Mouse (Mus musculus) forebrain, embryonic 12.5 days (tissue): Measurements from ENCODE around the gene Dhps. TPM values are rescaled to one million over a fixed set of nuclear protein-coding genes. Genes with fewer than 3 reads are reported as not detected.
A peak's percentile ranks its signal among the peaks of the same experiment; 100 is the strongest.

ENCODE experiments used
- ATAC-seq: fragments of 200-750 bp; cut with Nextera tagmentation; 2 replicates; pipeline ENCODE4 v1.8.0; 2017; ENCODE audit warnings: moderate TSS enrichment; ENCODE audit not compliant: low FRiP score
- H3K27ac ChIP-seq: fragments of 300-500 bp; sonication (generic); 2 replicates; pipeline ENCODE4 v1.5.1; 2016; ENCODE audit warnings: mild to moderate bottlenecking
- H3K27me3 ChIP-seq: fragments of 300-500 bp; sonication (generic); 2 replicates; pipeline ENCODE4 v1.6.1; 2016; ENCODE audit warnings: mild to moderate bottlenecking
- H3K36me3 ChIP-seq: fragments of 300-500 bp; sonication (generic); replicated peaks from 2 replicates; pipeline ENCODE4 v1.6.1; 2016; ENCODE audit warnings: mild to moderate bottlenecking
- H3K4me1 ChIP-seq: fragments of 300-500 bp; sonication (generic); 2 replicates; pipeline ENCODE4 v1.6.1; 2016
- H3K4me2 ChIP-seq: fragments of 300-500 bp; sonication (generic); 2 replicates; pipeline ENCODE4 v1.6.1; 2016; ENCODE audit warnings: mild to moderate bottlenecking, moderate library complexity
- H3K4me3 ChIP-seq: fragments of 300-500 bp; sonication (generic); replicated peaks from 2 replicates; pipeline ENCODE4 v1.5.1; 2016; ENCODE audit warnings: mild to moderate bottlenecking
- H3K9ac ChIP-seq: fragments of 300-500 bp; sonication (generic); 2 replicates; pipeline ENCODE4 v1.6.1; 2016; ENCODE audit warnings: mild to moderate bottlenecking
- H3K9me3 ChIP-seq: fragments of 300-500 bp; sonication (generic); 2 replicates; pipeline ENCODE4 v1.6.1; 2016
- WGBS: fragments of 180-500 bp; shearing (Covaris S2); methylation state at CpG from one replicate; pipeline ENCODE4 v1.1.7; 2016; 5-methylcytosine and 5-hydroxymethylcytosine counted together
- polyA plus RNA-seq: library from polyadenylated mRNA; unstranded; fragments of >200 nt; fragmentation: Nextera tagmentation; extraction: Ambion mirVana; gene quantifications from 2 replicates; pipeline ENCODE4 v1.2.1, GENCODE M21; 2016

The Dhps gene
- polyA plus RNA-seq, result 74.2 and 82.3 TPM in 2 replicates

DNA sequence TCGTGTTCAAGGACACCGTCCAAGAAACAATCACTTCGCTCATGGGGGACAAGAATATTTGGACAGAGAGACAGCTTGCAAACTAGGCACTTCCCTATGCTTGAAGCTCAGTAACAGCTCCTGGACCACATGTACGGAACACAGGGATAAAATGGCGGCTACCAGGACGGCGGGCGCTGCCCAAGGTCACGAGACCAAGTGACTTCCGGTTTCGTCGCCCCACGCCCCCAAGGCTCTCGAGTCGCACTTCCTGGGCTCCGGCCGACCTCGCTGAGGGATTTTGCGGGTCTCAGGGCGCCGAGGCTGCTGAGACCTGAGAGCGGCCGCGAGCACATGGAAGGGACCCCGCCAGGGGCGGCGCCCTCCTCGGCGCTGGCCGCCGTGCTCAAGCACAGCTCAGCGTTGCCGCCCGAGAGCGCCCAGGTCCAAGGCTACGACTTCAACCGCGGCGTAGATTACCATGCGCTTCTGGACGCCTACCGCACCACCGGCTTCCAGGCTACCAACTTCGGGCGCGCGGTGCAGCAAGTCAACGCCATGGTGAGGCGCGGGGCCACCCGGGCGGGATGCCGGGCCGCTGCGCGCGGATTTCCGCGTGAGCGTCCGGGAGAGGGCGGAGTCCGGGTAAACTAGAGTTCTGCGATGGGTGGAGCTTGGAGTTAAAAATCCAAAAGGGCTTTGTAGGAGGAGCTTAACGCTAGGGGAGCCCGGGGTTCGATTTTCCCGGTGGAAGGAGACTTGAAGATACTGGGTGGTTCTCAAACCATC, at the start of gene Dhps:
Gene Dhps (plus strand): TSS at position 244 of the 768 bp plus-strand sequence.
- Histone ChIP-seq H3K27ac (peak within 1 kb of the TSS; percentile 96), H3K4me2 (peak within 1 kb of the TSS; percentile 62), H3K9me3 (no peaks in the 10 kb centered on the region), H3K27me3 (no peaks in the 10 kb centered on the region), H3K36me3 (peaks cover 54% of the 10 kb centered on the region), H3K9ac (peak within 1 kb of the TSS; percentile 82), H3K4me1 (peaks cover 19% of the 10 kb centered on the region), H3K4me3 (peak within 1 kb of the TSS; percentile 92)
- ATAC-seq, result peak; percentile 91
- under 1% methylated on average over 67 of the region's 68 CpGs for WGBS

DNA sequence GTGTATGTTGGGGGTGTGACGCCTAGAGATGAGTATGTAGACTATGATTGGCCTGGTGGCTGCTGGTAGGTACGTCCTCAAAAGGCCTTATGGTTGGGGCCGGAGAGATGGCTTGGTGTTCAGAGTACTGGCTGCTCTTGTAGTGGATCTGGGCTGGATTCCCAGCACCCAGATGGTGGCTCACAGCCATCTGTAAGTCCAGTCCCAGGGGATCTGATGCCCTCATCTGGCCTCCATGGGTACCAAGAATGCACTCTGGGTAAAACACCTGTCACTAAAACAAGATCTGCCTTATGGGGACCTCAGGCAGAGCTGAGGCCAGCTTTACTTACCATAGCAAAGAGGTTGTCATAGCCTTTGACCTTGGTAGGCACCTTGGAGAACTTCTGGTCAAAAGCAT, 47.7 kb upstream of the Dhps start:
- H3K4me1 ChIP-seq, result peaks cover 42% of the 10 kb centered on the region
- no peak overlapping the region for H3K9ac ChIP-seq
- no peak for ATAC-seq
- peaks cover 52% of the 10 kb centered on the region for H3K36me3 ChIP-seq
- no peak overlapping the region for H3K27ac ChIP-seq
- H3K4me3 ChIP-seq, result peak overlapping the region; percentile 90
- no peaks in the 10 kb centered on the region for H3K27me3 ChIP-seq
- H3K9me3 ChIP-seq, result no peaks in the 10 kb centered on the region
- peak overlapping the region; percentile 97 for H3K4me2 ChIP-seq
- WGBS, result 95% methylated on average over 3 of the region's 3 CpGs

DNA sequence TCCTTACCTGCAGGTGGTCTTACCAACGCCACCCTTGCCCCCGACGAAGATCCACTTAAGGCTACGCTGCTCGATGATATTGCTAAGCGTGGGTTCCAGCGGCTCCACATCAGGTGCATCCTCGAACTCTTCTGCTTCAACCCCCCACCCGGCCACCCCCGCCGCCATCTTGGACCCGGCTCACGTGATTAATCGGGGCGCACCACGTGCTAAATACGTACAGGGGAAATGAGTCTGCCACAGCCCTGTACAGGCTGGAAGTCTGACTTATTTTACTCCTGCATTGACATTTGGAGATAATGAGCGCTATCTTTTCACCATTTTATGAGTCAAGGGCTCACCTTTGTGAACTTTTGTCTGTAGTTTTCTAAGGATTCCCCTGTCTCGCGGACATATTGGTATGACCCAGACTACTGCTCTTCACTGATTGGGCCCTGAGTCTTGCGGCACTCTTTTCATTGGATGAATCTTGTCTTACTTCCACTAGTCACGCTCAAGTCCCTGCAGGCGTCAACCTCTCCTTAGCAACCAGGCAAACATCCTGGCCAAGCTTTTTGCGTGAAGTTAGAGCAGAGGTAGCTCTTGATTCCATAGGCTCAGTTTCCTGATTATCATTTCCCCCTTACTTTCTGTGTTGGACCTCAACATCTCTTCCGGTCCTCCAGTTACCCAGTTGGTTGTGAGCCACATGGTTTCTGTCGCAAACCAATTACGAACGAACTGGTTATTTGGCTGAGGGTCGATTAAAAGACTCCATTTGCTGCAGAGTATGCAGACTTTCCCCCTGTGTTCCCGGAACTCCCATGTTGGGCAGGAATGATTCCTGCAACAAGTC, 46.2 kb upstream of the Dhps start, which contains the start of gene Asna1:
Gene Asna1 (minus strand): TSS at position 184 of the 835 bp plus-strand sequence.
- peak; percentile 90 for ATAC-seq

DNA sequence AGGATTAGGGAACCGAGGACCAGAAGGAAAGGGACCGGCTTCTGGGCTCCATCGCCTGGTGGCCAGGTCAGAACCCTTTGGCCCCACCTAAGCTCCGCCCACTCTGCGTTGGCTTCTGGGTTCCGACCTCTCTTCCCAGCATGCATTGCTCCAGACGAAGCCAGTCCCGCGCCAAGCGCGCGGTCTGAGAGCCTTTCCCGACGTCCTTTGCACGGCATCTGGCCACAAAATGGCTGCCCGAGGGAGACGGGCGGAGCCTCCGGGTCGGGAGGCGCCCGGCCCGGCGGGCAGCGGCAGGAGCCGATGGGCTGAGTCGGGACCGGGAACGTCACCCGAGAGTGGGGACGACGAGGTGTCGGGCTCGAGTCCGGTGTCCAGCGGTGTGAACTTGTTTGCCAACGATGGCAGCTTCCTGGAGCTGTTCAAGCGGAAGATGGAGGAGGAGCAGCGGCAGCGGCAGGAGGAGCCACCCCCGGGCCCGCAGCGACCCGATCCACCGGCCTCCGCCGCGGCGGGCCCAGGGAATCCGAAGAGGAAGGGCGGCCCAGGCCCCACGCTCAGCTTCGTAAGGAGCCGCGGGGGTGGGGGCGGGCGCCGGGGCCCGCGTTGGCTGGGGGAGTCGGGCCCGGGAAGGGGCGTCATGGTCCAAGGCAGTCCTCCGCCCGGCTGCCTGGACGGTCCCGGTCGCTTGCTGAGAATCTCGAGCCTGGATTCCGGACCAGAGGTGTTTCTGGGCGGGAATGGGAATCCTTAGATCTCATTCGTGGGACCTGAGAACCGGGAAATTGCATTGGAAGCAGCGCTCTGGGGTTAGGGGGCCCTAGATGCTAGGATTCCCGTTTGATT, 44.7 kb upstream of the Dhps start, which contains the start of gene Trir:
Gene Trir (plus strand): TSS at position 154 of the 846 bp plus-strand sequence.
- Histone ChIP-seq H3K36me3 (peaks cover 50% of the 10 kb centered on the region), H3K27me3 (no peaks in the 10 kb centered on the region), H3K27ac (peak within 1 kb of the TSS; percentile 88), H3K9me3 (no peaks in the 10 kb centered on the region), H3K4me3 (peak within 1 kb of the TSS; percentile 99), H3K9ac (peak within 1 kb of the TSS; percentile 99), H3K4me1 (peaks cover 47% of the 10 kb centered on the region), H3K4me2 (peak within 1 kb of the TSS; percentile 97)
- under 1% methylated on average over 73 of the region's 75 CpGs for WGBS
- peak; percentile 80 for ATAC-seq

More for the DNA sequence above, 46.2 kb upstream of the Dhps start, which contains the start of gene Asna1:
- H3K4me2 ChIP-seq, result peak within 1 kb of the TSS; percentile 97
- peak within 1 kb of the TSS; percentile 90 for H3K4me3 ChIP-seq
- H3K4me1 ChIP-seq, result peaks cover 48% of the 10 kb centered on the region
- 9% methylated on average over 30 of the region's 30 CpGs for WGBS
- peak within 1 kb of the TSS; percentile 88; the same call in 1 of the 2 replicates for H3K27ac ChIP-seq
- no peaks in the 10 kb centered on the region for H3K27me3 ChIP-seq
- H3K9me3 ChIP-seq, result no peaks in the 10 kb centered on the region
- peak within 1 kb of the TSS; percentile 87 for H3K9ac ChIP-seq
- H3K36me3 ChIP-seq, result peaks cover 52% of the 10 kb centered on the region

DNA sequence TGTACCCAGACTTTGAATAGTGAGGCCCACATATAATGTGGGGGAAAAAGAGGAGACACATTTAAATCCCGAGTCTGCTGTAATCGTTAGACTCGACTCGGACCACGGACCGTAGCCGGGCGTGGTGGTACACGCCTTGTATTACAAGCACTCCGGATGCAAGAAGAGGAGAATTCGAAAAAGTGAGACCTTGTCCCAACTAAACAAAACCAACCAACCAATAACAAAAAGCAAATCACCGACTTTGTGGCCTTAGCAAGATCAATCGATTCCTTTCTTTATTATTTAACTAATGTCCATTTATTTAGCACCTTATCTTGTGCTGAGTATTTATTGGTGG, 44.1 kb upstream of the Dhps start:
- Histone ChIP-seq H3K36me3 (peaks cover 50% of the 10 kb centered on the region), H3K4me3 (peak overlapping the region; percentile 99), H3K9me3 (no peaks in the 10 kb centered on the region), H3K9ac (peak overlapping the region; percentile 99), H3K4me2 (peak overlapping the region; percentile 97), H3K4me1 (peaks cover 43% of the 10 kb centered on the region), H3K27ac (peak overlapping the region; percentile 88; the same call in 1 of the 2 replicates), H3K27me3 (no peaks in the 10 kb centered on the region)
- no peak for ATAC-seq
- WGBS, result 2% methylated on average over 13 of the region's 13 CpGs

DNA sequence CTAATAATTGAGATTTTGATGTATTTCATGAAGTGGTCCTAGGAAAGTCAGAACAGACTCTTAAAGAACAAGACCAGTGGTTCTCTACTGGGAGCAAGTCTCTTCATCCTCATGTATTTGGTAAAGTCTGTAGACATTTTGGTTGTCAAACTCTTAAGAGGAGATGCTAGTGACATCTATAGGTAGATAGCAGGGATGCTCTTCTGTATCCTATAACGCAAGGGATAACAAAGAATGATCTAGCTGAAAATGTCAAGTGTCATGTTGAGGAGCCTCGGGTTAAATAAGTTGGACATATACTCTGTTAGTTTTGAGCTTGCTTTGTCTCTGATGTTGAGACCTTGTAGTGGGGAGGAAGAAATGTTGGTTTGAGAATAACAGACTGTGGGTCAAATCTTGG, 43.6 kb upstream of the Dhps start:
- H3K36me3 ChIP-seq, result peaks cover 50% of the 10 kb centered on the region
- H3K27ac ChIP-seq, result no peak overlapping the region

DNA sequence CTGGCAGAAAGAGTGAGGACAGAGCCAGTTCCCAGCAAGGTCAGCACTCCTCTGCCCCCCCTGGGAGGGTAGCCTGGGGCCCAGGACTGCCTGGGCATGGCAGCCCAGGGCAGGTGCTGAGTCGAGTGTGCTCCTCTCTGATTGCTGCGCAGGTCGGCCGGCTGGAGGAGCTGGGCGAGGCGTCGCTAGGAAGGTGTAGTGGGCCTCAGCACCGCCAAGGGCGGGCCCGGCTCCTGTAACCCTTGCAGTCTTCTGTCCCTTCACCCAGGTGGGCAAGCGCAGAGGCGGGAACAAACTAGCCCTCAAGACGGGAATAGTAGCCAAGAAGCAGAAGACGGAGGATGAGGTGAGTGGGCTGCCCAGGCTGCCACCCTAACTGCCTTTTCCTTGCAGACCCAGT, 42.3 kb upstream of the Dhps start:
- peak overlapping the region; percentile 99; the same call in 1 of the 2 replicates for H3K9ac ChIP-seq
- H3K4me3 ChIP-seq, result peak overlapping the region; percentile 99
- 92% methylated on average over 14 of the region's 14 CpGs for WGBS
- peaks cover 52% of the 10 kb centered on the region for H3K36me3 ChIP-seq
- no peak overlapping the region for H3K27ac ChIP-seq
- H3K27me3 ChIP-seq, result no peaks in the 10 kb centered on the region
- no peak for ATAC-seq
- H3K4me1 ChIP-seq, result peaks cover 39% of the 10 kb centered on the region
- no peaks in the 10 kb centered on the region for H3K9me3 ChIP-seq
- peak overlapping the region; percentile 97; the same call in 1 of the 2 replicates for H3K4me2 ChIP-seq

More for the DNA sequence above, 43.6 kb upstream of the Dhps start:
- no peak for ATAC-seq
- Histone ChIP-seq H3K4me1 (peaks cover 43% of the 10 kb centered on the region), H3K4me2 (peak overlapping the region; percentile 97), H3K4me3 (peak overlapping the region; percentile 99), H3K9me3 (no peaks in the 10 kb centered on the region), H3K27me3 (no peaks in the 10 kb centered on the region), H3K9ac (peak overlapping the region; percentile 99)
- 27% methylated on average over 2 of the region's 2 CpGs for WGBS

DNA sequence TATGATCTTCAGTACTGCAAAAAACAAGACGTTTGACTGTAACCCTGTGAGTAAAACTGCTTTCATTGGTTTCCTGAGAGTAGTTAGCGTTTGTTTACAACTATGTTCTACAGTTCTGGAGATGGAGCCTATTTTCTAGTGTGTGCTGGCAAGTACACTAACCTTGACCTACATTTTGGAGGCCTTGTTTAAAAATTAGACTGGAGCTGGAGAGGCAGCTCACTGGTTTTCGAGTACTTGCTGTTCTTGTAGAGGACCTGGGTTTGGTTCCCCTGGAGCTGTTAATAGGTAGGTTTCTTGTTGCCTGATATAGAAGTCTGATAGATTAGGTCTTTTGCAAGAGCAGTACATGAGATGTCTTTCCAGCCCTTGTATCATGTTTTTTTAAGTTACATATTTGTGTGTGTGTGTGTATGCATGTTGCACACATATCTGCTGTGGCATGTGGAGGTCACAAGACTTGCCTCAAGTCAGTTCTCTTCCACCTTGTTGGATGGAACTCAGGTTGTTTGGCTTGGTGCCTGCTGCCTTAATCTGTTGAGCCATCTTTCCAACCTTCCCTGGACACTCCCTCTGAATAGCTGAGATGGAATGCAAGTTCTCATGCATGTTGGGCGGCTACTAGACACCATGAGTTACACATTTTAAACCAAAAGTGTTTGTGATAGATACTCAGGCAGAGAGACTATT, 38.8 kb upstream of the Dhps start:
- no peak for ATAC-seq
- H3K9me3 ChIP-seq, result no peaks in the 10 kb centered on the region
- H3K4me3 ChIP-seq, result no peak overlapping the region
- H3K4me1 ChIP-seq, result peaks cover 39% of the 10 kb centered on the region
- 84% methylated on average over 4 of the region's 4 CpGs for WGBS
- H3K27ac ChIP-seq, result no peak overlapping the region
- no peak overlapping the region for H3K9ac ChIP-seq
- peaks cover 54% of the 10 kb centered on the region for H3K36me3 ChIP-seq
- H3K27me3 ChIP-seq, result no peaks in the 10 kb centered on the region
- H3K4me2 ChIP-seq, result no peak overlapping the region

DNA sequence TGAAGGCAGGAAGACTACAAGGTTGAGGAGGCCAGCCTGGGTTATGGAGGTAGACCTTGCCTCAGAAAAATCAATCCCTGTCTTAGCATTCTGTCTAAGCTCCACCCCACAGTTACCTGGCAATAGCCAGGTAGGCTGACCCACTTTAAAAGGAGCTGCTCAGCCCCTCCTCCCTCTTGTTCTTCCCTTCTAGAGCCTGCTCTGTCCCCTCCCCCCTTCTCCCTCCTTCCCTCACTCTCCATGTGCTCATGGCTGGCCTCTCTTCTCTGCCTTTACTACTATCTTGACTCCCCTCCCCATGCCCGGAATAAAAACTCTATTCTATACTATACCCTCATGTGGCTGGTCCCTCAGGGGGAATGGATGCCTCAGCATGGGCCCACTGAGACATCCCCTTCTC, 37.7 kb upstream of the Dhps start:
- peaks cover 35% of the 10 kb centered on the region for H3K4me1 ChIP-seq
- WGBS, result 67% methylated on average over 1 of the region's 1 CpGs
- H3K9me3 ChIP-seq, result no peaks in the 10 kb centered on the region
- H3K4me2 ChIP-seq, result no peak overlapping the region
- H3K9ac ChIP-seq, result no peak overlapping the region
- no peak overlapping the region for H3K4me3 ChIP-seq
- ATAC-seq, result no peak
- peaks cover 53% of the 10 kb centered on the region for H3K36me3 ChIP-seq
- H3K27ac ChIP-seq, result 0 out of 2 replicates have a peak overlapping the region, but pooled peaks have one; percentile 3
- no peaks in the 10 kb centered on the region for H3K27me3 ChIP-seq

DNA sequence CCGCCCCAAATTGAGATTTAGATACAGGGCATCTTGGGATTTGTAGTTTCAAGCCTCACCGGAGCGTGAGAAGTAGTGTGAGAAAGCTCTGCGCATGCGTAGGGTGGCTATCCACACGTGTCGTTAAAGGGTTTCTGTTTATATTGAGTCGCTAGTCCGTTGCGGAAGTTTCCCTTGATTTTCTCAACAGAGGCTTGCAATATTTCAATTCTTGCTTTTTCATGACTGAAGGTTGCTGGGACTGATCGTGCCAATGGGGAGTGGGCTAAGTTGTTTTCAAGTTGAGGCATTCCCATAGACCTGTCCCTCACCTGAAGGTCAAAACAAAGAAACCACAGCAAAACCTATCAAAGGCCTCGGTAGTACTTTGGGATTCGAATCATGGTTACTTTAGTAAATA, 36.8 kb upstream of the Dhps start:
- ATAC-seq, result no peak
- 4% methylated on average over 13 of the region's 13 CpGs for WGBS

DNA sequence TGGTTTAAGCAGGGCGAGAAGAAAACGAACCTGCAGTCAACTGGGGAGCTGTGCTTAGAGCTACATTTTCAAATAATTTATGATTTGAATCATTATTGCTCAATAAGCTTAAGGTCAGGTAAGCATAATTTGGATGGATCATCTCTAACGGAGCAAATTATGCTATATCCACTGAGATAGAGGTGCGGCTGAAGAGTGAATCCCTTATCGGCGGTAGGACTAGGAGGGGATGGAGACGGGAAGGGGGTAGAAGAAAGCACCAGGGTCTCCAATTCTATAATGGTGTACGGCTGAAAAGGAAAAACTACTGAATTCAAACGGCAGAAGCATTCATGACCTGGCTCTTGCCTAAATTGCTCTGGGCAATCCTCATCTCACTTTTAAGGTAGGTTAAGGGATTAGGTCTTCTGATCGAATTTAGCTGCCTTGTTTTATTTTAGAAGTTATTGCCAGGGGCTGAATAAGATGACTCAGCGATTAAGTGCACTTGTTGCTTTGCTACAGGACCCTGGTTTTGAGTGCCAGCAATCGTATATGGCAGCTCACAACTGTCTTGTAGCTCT, 36.3 kb upstream of the Dhps start:
- H3K4me3 ChIP-seq, result peak overlapping the region; percentile 83
- peak overlapping the region; percentile 72 for H3K9ac ChIP-seq
- no peak for ATAC-seq
- H3K4me2 ChIP-seq, result peak overlapping the region; percentile 83
- H3K36me3 ChIP-seq, result peaks cover 44% of the 10 kb centered on the region
- 8% methylated on average over 12 of the region's 12 CpGs for WGBS
- H3K4me1 ChIP-seq, result peaks cover 37% of the 10 kb centered on the region
- no peaks in the 10 kb centered on the region for H3K9me3 ChIP-seq
- H3K27me3 ChIP-seq, result no peaks in the 10 kb centered on the region
- peak overlapping the region; percentile 84; the same call in 1 of the 2 replicates for H3K27ac ChIP-seq

More for the DNA sequence above, 36.8 kb upstream of the Dhps start:
- H3K4me1 ChIP-seq, result peaks cover 33% of the 10 kb centered on the region
- H3K36me3 ChIP-seq, result peaks cover 44% of the 10 kb centered on the region
- H3K9ac ChIP-seq, result peak overlapping the region; percentile 72; the same call in 1 of the 2 replicates
- H3K9me3 ChIP-seq, result no peaks in the 10 kb centered on the region
- peak overlapping the region; percentile 83 for H3K4me3 ChIP-seq
- no peak overlapping the region for H3K27ac ChIP-seq
- H3K27me3 ChIP-seq, result no peaks in the 10 kb centered on the region
- peak overlapping the region; percentile 83 for H3K4me2 ChIP-seq
